Mouse (Mus musculus) gastrocnemius, adult 2 months (tissue): ENCODE results near the gene Kcng4. TPM values are rescaled to one million over a fixed set of nuclear protein-coding genes. Genes with fewer than 3 reads are reported as not detected.

Source experiments
- DNase-seq: peaks from one replicate; pipeline ENCODE4 v3.0.0; 2022
- H3K27ac ChIP-seq: fragments of 200-600 bp; 2 replicates; pipeline ENCODE4 v1.8.1; 2022; ENCODE audit warnings: mild to moderate bottlenecking
- H3K4me3 ChIP-seq: fragments of 200-600 bp; 2 replicates; pipeline ENCODE4 v1.8.1; 2022; ENCODE audit warnings: mild to moderate bottlenecking, moderate library complexity
- CTCF ChIP-seq: fragments of 200-600 bp; IDR thresholded peaks from 2 replicates; pipeline ENCODE4 v1.8.1; 2022; ENCODE audit warnings: antibody characterized with exemption, mild to moderate bottlenecking, moderate library complexity
- intact Hi-C: fragments of 180-260 bp; cut with DNase I; formaldehyde crosslinking; loops from one replicate; pipeline ENCODE4 v1.15.1; 2025
- long read RNA-seq, 2 experiments: library from polyadenylated mRNA; stranded (forward); transcript quantifications; one replicate each; pipeline ENCODE4 v2.0.0; 2021
- total RNA-seq, 2 experiments: library from RNA; stranded (reverse); gene quantifications; 2 replicates each; pipeline ENCODE4 v1.2.3; 2021

Kcng4 gene
- total RNA-seq: 10 to 100 TPM; 14.1 to 14.3 TPM
- long read RNA-seq, experiment 1, transcript Kcng4-201 (3 exons, 3,806 nt): major isoform, 19 of 37 reads
- long read RNA-seq, experiment 1, partial matches to known transcripts: 2 of 37 reads
- long read RNA-seq, experiment 1, other reads (novel, unspliced or antisense): 16 of 37 reads
- long read RNA-seq, experiment 2, transcript Kcng4-201 (3 exons, 3,806 nt): major isoform, 21 of 36 reads
- long read RNA-seq, experiment 2, partial matches to known transcripts: 2 of 36 reads
- long read RNA-seq, experiment 2, other reads (novel, unspliced or antisense): 13 of 36 reads

GRCm38 (mm10) chr8:119635378-119635777, at the start of gene Kcng4:
Kcng4 (minus strand) TSS chr8:119635680.
- TF ChIP-seq CTCF: no peak
- intact Hi-C loops: no loop called here
- Histone ChIP-seq H3K4me3 (peak within 1 kb of the TSS; percentile 56), H3K27ac (peak within 1 kb of the TSS; percentile 75)
- DNase-seq: peak; percentile 75

GRCm38 (mm10) chr8:119679184-119679583, 43.7 kb upstream of the Kcng4 start:
- no peak for DNase-seq
- TF ChIP-seq CTCF: no peak
- Histone ChIP-seq H3K4me3 (no peak overlapping the region), H3K27ac (no peak overlapping the region)
- intact Hi-C loops: loop anchor here (5.0 to 10.0 kb wide), 2 partner anchors 124 to 237 kb away; partner anchors contain the start of gene Mbtps1

GRCm38 (mm10) chr8:119678138-119678843, 42.8 kb upstream of the Kcng4 start:
- H3K4me3 ChIP-seq: peak overlapping the region; percentile 37
- peak overlapping the region; percentile 56 for H3K27ac ChIP-seq
- intact Hi-C loops: loop anchor here (5.0 to 10.0 kb wide), 2 partner anchors 123 to 236 kb away; partner anchors contain the start of gene Mbtps1
- TF ChIP-seq CTCF: peak; percentile 67
- DNase-seq: peak; percentile 46

- TF ChIP-seq CTCF: peak; percentile 99; the same call in 1 of the 2 replicates
- peak; percentile 92 for DNase-seq
- intact Hi-C loops: loop anchor here (1.0 to 10.0 kb wide), 3 partner anchors 20 to 234 kb away; partner anchors contain the start of gene Mbtps1
- Histone ChIP-seq H3K27ac (peak overlapping the region; percentile 59), H3K4me3 (no peak overlapping the region)
Observed at GRCm38 (mm10) chr8:119676389-119676788, 40.9 kb upstream of the Kcng4 start.

GRCm38 (mm10) chr8:119675457-119675856, 40.0 kb upstream of the Kcng4 start:
- H3K27ac ChIP-seq: peak overlapping the region; percentile 65
- DNase-seq: no peak
- intact Hi-C loops: loop anchor here (5.0 to 10.0 kb wide), 2 partner anchors 121 to 233 kb away; partner anchors contain the start of gene Mbtps1
- no peak overlapping the region for H3K4me3 ChIP-seq
- no peak for TF ChIP-seq CTCF

DNA sequence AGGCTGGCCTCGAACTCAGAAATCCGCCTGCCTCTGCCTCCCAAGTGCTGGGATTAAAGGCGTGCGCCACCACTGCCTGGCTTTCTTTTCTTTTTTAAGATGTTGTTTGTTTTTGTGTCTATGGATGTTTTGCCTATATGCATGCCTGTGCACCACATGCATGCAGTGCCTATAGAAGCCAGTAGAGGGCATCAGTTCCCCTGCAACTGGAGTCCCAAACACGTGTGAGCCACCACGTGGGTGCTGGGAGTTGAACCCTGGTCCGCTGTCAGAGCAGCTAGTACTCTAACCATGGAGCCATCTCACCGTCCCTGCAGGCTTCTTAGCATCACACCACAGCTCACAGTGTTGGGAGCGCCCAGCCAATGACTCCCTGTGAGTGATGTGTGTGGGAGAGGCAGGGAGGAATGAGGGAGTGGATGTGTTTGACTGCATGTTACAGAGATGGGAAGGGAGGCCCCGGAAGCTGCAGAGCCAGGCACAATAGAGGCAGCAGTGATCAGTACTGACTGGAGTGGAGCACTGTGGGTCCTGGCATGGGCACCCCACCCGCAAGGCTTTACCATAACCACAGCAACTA, 38.6 kb upstream of the Kcng4 start:
- intact Hi-C loops: loop anchor here (10.0 kb wide), 1 partner anchor 119 kb away; the partner anchor contains the start of gene Mbtps1

GRCm38 (mm10) chr8:119670419-119671091, 35.1 kb upstream of the Kcng4 start:
- peak; percentile 89 for DNase-seq

More for the DNA sequence above, 38.6 kb upstream of the Kcng4 start:
- Histone ChIP-seq H3K4me3 (no peak overlapping the region), H3K27ac (peak overlapping the region; percentile 51; the same call in 1 of the 2 replicates)
- DNase-seq: no peak
- TF ChIP-seq CTCF: peak; percentile 27; the same call in 1 of the 2 replicates

GRCm38 (mm10) chr8:119669284-119669683, 33.8 kb upstream of the Kcng4 start:
- peak; percentile 78 for TF ChIP-seq CTCF
- peak overlapping the region; percentile 97 for H3K27ac ChIP-seq
- peak; percentile 80 for DNase-seq
- peak overlapping the region; percentile 78 for H3K4me3 ChIP-seq
- intact Hi-C loops: loop anchor here (1.0 to 5.0 kb wide), 2 partner anchors 30 to 52 kb away; no protein-coding TSS in a partner anchor

More at GRCm38 (mm10) chr8:119670419-119671091, 35.1 kb upstream of the Kcng4 start:
- no peak for TF ChIP-seq CTCF
- Histone ChIP-seq H3K4me3 (peak overlapping the region; percentile 78), H3K27ac (peak overlapping the region; percentile 97)
- intact Hi-C loops: loop anchor here (10.0 kb wide), 1 partner anchor 116 kb away; the partner anchor contains the start of gene Mbtps1

GRCm38 (mm10) chr8:119668447-119668846, 33.0 kb upstream of the Kcng4 start:
- Histone ChIP-seq H3K4me3 (peak overlapping the region; percentile 78), H3K27ac (peak overlapping the region; percentile 97)
- no peak for DNase-seq
- no peak for TF ChIP-seq CTCF
- intact Hi-C loops: loop anchor here (5.0 kb wide), 1 partner anchor 51 kb away; no protein-coding TSS in a partner anchor

GRCm38 (mm10) chr8:119666219-119666951, 30.9 kb upstream of the Kcng4 start, which contains the start of gene Wfdc1:
Wfdc1 (plus strand) TSS chr8:119666365.
- peak; percentile 87 for DNase-seq
- Histone ChIP-seq H3K27ac (peak within 1 kb of the TSS; percentile 97), H3K4me3 (peak within 1 kb of the TSS; percentile 78)
- TF ChIP-seq CTCF: no peak
- intact Hi-C loops: loop anchor here (5.0 kb wide), 1 partner anchor 49 kb away; no protein-coding TSS in a partner anchor

DNA sequence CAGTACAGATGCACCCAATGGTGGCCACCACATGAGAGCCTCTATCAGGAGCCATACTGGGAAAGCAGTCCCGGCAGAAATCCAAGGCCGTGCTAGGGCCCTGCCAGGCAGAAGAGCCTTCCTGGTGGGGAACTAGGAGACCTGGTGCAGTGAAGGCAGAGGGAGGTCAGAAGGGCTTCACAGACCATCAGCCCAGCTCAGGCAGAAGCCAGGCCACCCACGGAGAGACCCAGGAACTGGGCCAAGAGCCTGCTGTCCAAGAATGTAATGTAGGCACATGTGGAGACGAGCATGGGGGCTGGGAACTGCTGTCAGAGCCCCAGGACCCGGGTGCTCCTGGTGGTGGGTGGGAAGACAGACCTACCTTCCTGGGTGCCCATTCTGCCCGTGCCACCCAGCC, 29.8 kb upstream of the Kcng4 start:
- Histone ChIP-seq H3K27ac (peak overlapping the region; percentile 97), H3K4me3 (peak overlapping the region; percentile 78)
- intact Hi-C loops: loop anchor here (5.0 kb wide), 1 partner anchor 48 kb away; no protein-coding TSS in a partner anchor
- no peak for TF ChIP-seq CTCF
- peak; percentile 71 for DNase-seq
